Mouse (Mus musculus): ENCODE measurements around the gene 4930438A08Rik.

DNA sequence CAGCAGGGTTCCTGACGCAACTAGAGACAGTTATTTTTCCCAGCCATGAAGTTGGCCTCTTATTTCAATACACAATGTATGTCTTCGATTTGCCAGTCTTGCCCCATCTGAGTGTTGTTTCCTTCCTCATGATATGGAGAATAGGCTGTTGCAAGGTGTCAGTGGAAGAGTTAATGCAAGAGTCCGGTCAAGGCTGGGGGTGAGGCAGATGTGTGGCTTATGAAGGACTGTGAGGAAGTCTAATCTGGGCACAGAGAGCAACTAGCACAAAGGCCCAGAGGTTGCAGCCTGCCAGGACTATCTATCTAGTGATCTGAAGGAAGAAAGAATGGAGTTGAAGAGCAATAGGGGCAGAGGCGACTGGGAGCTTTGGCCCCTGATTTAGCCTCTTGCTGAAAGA, 14.4 kb upstream of the 4930438A08Rik start:
- TF ChIP-seq POLR2A (IDR thresholded peaks at IDR 0.05; ENCODE audit: insufficient read depth, low read depth, low read length): no peak
- TF ChIP-seq CTCF (IDR thresholded peaks at IDR 0.05): no peak
